Mouse (Mus musculus): ENCODE measurements around the gene Bahcc1. TPM values are rescaled to one million over a fixed set of nuclear protein-coding genes. Genes with fewer than 3 reads are reported as not detected.
A peak's percentile ranks its signal among the peaks of the same experiment; 100 is the strongest.

Gene Bahcc1
- total and polyA plus RNA-seq, 2 experiments from 2014 or later, result 9.5 to 49.8 TPM

DNA sequence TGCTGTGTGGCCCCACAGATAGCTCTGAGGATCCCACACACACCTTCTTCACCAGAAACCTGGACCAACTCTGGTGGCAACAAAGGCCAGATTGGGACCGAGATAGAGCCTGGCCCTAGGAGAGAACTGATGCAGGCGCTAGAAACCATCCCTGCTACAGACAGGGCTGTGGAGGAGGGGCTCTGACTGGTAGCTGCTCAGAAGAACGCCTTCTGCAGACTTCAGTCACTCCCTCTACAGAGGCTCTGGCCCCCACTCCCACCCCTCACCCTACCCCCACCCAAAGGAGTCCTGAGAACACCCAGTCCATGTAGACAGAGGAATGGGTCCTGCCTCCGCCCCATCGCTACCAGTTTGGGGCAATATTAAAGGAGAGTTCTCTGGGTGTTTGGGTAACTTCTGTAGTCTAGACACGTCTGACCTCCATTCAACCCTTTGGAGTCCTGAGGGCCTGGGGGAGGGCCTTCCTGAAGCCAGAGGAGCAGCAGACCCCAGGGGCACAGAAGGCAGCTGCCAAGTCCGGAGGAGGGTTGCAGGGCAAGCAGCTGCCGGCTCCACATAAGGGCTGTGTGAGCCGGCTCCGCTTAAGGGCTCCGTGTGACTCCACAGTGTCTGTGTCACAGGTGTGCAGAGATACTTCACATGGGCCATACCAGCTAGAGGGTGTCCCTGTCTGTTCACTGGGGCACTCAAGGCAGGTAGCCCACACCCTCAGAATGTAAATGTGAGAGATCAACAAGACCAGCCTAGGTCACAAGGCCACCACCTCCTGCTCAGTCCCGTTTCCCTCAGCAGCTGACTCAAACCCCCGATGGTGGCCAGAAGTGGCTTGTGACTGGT, 63.8 kb downstream of the Bahcc1 start:
- ATAC-seq (ENCODE audit: low FRiP score) (peak; percentile 52), DNase-seq (ENCODE audit: low spot score) (peak; percentile 33)
- H3K9me3 ChIP-seq (ENCODE audit: low read length), result no peaks in the 10 kb centered on the region
- H3K4me2 ChIP-seq (ENCODE audit: low read depth, low read length, poor library complexity, severe bottlenecking), result no peak overlapping the region
- no peak overlapping the region for H3K4me3 ChIP-seq (ENCODE audit: low read depth, low read length)
- H3K4me1 ChIP-seq (ENCODE audit: insufficient read depth, low read length), result peaks cover 6% of the 10 kb centered on the region; the same call in 1 of the 2 replicates
- H3K9ac ChIP-seq (replicated peaks; ENCODE audit: low read length, poor library complexity, severe bottlenecking), result no peak overlapping the region
- no peaks in the 10 kb centered on the region for H3K36me3 ChIP-seq (ENCODE audit: insufficient read depth, low read length)
- H3K27me3 ChIP-seq (ENCODE audit: insufficient read depth, low read length), result no peaks in the 10 kb centered on the region
- TF ChIP-seq CTCF (IDR thresholded peaks at IDR 0.05), result no peak
- WGBS, result 36% methylated on average over 13 of the region's 13 CpGs
- H3K27ac ChIP-seq (ENCODE audit: low read depth, low read length), result no peak overlapping the region

DNA sequence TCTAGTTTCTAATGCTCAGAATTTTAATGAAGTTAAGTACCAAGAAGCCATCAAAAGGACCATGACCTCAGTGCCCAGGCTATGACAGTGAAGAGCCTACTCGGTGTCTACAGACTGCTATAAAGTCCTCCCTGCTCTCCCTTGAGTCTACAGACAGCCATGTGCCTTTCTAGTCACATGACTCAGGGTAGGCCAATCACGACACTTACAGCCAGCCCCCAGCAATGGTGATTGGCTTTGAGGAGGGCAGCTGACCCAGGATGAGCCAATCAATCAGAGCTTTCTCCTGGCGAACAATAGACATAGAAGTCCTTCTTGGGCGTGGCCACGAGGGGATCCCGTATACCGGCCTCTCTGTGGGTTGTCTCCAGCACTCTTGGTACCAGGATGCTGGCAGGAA, 65.0 kb downstream of the Bahcc1 start:
- Histone ChIP-seq H3K9me3 (ENCODE audit: low read length) (no peaks in the 10 kb centered on the region), H3K9ac (replicated peaks; ENCODE audit: low read length, poor library complexity, severe bottlenecking) (no peak overlapping the region), H3K4me2 (ENCODE audit: low read depth, low read length, poor library complexity, severe bottlenecking) (no peak overlapping the region), H3K36me3 (ENCODE audit: insufficient read depth, low read length) (no peaks in the 10 kb centered on the region), H3K4me1 (ENCODE audit: insufficient read depth, low read length) (peaks cover 6% of the 10 kb centered on the region; the same call in 1 of the 2 replicates), H3K4me3 (ENCODE audit: low read depth, low read length) (no peak overlapping the region), H3K27ac (ENCODE audit: low read depth, low read length) (no peak overlapping the region), H3K27me3 (ENCODE audit: insufficient read depth, low read length) (no peaks in the 10 kb centered on the region)
- no peak for ATAC-seq (ENCODE audit: low FRiP score)
- 79% methylated on average over 7 of the region's 7 CpGs for WGBS
- no peak for TF ChIP-seq CTCF (IDR thresholded peaks at IDR 0.05)
- peak; percentile 56 for DNase-seq (ENCODE audit: low spot score)

DNA sequence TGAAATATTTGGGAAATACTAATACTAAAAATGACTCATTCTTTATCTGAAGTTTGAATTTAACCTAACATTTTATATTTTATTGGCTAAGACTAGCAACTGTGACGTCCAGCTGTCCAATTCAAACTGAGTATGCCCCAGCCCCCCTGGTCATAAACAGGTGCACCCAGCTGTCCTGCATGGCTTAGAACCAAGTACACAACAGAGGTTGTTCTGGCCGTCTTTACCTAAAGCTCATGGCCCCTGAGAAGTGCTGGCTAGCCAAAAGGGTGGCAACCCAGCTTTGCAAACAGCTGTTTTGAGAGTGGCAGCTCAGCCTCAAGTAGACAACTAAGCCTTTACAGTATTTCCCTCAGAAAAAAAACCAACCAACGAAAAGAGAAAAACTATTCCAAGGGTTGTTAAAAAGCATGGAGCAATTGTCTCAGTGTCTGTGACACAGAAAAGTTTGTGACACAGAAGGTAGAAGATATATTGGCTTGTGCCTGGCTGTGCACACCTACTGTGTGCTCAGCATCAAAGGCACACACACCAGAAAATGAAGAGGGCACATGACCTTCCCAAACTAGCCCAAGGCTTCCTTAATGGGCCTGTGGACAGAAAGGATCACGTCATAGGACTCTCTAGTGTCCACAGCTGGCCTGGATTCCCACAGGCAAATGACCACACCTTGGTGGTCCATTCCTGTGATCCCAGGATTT, 65.8 kb downstream of the Bahcc1 start:
- H3K9me3 ChIP-seq (ENCODE audit: low read length), result no peaks in the 10 kb centered on the region
- peaks cover 6% of the 10 kb centered on the region; the same call in 1 of the 2 replicates for H3K4me1 ChIP-seq (ENCODE audit: insufficient read depth, low read length)
- 83% methylated on average over 4 of the region's 4 CpGs for WGBS
- no peak overlapping the region for H3K27ac ChIP-seq (ENCODE audit: low read depth, low read length)
- ATAC-seq (ENCODE audit: low FRiP score), result no peak
- H3K4me2 ChIP-seq (ENCODE audit: low read depth, low read length, poor library complexity, severe bottlenecking), result no peak overlapping the region
- H3K9ac ChIP-seq (replicated peaks; ENCODE audit: low read length, poor library complexity, severe bottlenecking), result no peak overlapping the region
- H3K27me3 ChIP-seq (ENCODE audit: insufficient read depth, low read length), result peaks cover 3% of the 10 kb centered on the region; the same call in 1 of the 2 replicates
- H3K4me3 ChIP-seq (ENCODE audit: low read depth, low read length), result no peak overlapping the region
- DNase-seq (ENCODE audit: low spot score), result no peak
- no peak for TF ChIP-seq CTCF (IDR thresholded peaks at IDR 0.05)
- no peaks in the 10 kb centered on the region for H3K36me3 ChIP-seq (ENCODE audit: insufficient read depth, low read length)

DNA sequence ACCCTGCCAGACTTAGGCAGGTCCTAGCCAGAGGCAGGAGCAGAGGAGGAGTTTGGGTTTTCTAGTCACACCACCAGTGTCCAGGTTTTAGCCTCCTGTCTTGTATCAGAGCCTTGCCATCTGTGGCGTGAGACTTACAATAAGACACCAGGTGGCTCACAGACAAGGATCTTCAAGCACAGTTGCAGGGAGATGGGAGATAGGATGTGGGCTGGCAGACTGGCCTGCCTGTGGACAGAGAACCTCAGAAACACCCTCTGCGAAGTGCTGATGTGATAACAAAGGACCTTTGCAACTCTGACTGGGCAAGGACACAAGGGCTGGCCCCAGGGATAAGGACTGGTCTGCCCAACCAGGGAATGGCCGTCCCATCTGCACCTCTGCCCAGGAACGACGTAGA, 66.7 kb downstream of the Bahcc1 start:
- no peak for ATAC-seq (ENCODE audit: low FRiP score)
- WGBS, result 58% methylated on average over 5 of the region's 5 CpGs
- Histone ChIP-seq H3K27ac (ENCODE audit: low read depth, low read length) (no peak overlapping the region), H3K36me3 (ENCODE audit: insufficient read depth, low read length) (no peaks in the 10 kb centered on the region), H3K4me2 (ENCODE audit: low read depth, low read length, poor library complexity, severe bottlenecking) (no peak overlapping the region), H3K9me3 (ENCODE audit: low read length) (no peaks in the 10 kb centered on the region), H3K4me3 (ENCODE audit: low read depth, low read length) (no peak overlapping the region), H3K9ac (replicated peaks; ENCODE audit: low read length, poor library complexity, severe bottlenecking) (no peak overlapping the region), H3K27me3 (ENCODE audit: insufficient read depth, low read length) (peaks cover 7% of the 10 kb centered on the region; the same call in 1 of the 2 replicates), H3K4me1 (ENCODE audit: insufficient read depth, low read length) (peaks cover 6% of the 10 kb centered on the region; the same call in 1 of the 2 replicates)
- no peak for TF ChIP-seq CTCF (IDR thresholded peaks at IDR 0.05)
- DNase-seq (ENCODE audit: low spot score), result no peak

DNA sequence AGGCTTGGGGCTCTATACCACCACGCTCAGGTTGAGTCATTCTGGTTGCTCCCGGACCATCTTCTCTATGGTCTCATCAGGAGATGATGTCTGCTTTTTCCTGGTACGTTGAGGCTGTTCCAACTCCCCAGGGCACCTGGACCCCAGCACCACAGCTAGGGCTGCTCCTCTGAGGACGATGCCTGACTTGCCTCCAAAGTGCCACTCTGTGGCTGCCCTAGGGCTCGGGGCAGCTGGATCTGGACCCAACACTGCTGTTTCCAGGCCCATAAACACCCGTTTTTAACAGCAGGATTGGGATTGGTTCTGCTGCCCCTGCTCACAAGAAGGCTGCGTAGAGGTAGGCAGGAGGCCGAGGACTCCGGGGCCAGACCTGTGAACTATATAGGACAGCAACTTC, 70.4 kb downstream of the Bahcc1 start:
- peaks cover 18% of the 10 kb centered on the region for H3K4me1 ChIP-seq (ENCODE audit: insufficient read depth, low read length)
- no peak for TF ChIP-seq CTCF (IDR thresholded peaks at IDR 0.05)
- WGBS, result 83% methylated on average over 9 of the region's 9 CpGs

More for the DNA sequence above, 70.4 kb downstream of the Bahcc1 start:
- ATAC-seq (ENCODE audit: low FRiP score), result no peak
- Histone ChIP-seq H3K36me3 (ENCODE audit: insufficient read depth, low read length) (no peaks in the 10 kb centered on the region), H3K9me3 (ENCODE audit: low read length) (no peaks in the 10 kb centered on the region), H3K9ac (replicated peaks; ENCODE audit: low read length, poor library complexity, severe bottlenecking) (no peak overlapping the region), H3K4me2 (ENCODE audit: low read depth, low read length, poor library complexity, severe bottlenecking) (no peak overlapping the region), H3K27me3 (ENCODE audit: insufficient read depth, low read length) (peaks cover 7% of the 10 kb centered on the region; the same call in 1 of the 2 replicates), H3K27ac (ENCODE audit: low read depth, low read length) (no peak overlapping the region), H3K4me3 (ENCODE audit: low read depth, low read length) (no peak overlapping the region)
- DNase-seq (ENCODE audit: low spot score), result no peak
